Mouse (Mus musculus): ENCODE data around the gene Marveld3. TPM values are rescaled to one million over a fixed set of nuclear protein-coding genes. Genes with fewer than 3 reads are reported as not detected.

Gene Marveld3
- 0.15 and 0.53 TPM in 2 replicates for total RNA-seq (2021)
- long read RNA-seq, experiment 1, result 0 reads
- long read RNA-seq, experiment 2, partial matches to known transcripts, result 0 of 1 reads
- long read RNA-seq, experiment 2, other reads (novel, unspliced or antisense), result 0 of 1 reads

DNA sequence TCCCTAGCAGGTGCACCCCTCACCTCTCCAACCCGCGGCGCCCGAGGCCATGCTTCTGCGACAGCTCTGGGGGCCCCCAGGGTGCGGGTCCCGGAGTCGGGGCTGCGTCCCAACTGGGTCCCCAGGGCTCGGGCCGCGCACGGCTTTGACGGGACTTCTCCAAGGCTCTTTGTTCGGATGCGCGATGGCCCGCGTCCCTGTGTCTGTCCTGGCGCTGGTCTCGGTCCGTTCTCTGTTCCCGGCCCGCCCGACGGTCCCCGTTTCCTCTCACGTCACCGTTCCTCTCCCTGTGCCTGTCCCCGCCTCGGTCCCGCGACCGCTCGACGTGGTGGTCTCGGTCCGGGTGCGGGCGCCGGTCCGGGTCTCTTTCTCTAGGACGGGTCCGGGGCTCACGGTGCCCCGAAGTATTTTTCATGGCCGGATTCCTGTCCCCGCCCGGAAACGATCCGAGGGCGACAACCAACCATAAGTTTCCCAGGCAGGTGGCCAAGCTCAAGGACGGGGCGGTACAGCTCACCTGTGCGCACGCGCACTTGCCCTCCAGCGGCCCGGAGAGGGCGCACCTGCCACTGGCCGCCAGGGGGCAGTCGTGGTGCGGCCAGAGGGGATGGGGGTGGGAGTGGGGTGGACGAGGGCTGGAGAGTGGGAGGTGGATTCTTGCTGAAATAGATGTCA, at the start of gene Marveld3:
TSS of gene Marveld3 (minus strand) at position 511 of the 675 bp plus-strand sequence.
- DNase-seq, result peak; percentile 63

DNA sequence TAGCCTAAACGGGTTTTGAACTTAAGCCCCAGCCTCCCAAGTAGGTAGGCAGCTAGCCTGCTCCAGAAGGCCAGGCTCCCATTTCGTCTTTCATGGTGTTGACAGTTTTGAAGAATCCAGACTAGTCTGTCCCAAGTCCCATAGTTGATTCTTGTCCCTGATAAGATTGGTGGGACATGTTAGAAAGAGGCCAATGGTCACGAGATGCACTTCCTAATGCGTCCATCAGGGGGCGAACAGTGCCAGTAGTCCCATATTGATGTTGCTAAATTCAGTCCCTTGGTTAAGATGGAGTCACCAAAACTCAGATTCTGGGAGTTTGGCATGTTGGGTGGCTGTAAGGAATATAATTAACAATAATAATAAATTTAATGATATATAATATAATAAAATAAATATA, 48.9 kb upstream of the Marveld3 start:
- DNase-seq, result peak; percentile 73

DNA sequence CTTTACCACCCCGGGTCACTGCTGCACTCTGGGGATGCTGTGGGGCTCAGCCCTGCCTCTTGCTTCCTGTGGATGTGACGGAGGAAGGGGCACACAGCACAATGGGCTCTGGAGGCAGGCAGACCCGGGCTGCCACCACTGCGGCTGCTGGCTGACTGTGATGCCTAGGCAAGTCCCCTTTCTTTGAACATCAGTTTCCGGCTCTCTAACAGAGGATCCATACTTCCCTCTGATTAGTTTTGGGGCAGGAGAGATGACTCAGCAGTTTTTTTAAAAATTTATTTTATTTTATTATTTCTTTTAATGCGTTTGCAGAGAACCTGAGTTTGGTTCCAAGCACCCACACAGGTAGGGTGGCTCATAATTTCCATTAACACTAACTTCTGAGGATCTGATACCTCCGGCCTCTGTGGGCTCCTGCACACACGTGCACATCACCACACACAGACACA, 47.0 kb upstream of the Marveld3 start:
- no peak for DNase-seq

DNA sequence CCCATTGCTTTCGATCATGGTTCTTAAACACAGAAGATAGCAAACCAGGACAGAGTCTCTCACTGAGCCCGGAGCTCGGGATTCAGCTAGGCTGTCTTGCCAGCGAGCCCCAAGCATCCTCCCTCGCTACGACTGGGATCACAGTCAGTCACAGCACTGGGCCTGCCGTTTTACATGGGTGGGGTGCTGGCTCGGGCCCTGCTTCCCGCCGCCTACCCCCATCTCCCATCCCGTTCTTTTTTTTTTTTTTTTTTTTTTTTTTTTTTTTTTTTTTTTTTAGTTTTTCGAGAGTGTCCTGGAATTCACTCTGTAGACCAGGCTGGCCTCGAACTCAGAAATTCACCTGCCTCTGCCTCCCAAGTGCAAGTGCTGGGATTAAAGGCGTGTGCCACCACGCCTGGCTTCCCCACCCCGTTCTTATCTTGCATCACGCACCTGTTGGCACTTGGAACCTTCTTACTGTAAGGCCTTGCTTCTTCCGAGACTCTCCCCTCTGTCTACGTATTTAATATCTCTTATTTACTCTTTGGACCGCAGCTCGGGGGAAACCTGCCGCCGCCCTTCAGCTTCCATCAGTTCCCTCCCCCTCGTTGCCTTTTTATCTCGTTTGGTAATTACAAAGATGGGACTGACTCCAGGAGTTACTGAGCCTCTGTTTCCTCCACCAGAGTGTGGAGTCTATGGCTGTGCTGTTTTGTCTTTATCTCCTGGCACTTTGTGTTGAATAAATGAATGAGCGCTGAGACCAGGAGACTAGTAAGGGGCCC, 46.4 kb upstream of the Marveld3 start:
- DNase-seq, result no peak

DNA sequence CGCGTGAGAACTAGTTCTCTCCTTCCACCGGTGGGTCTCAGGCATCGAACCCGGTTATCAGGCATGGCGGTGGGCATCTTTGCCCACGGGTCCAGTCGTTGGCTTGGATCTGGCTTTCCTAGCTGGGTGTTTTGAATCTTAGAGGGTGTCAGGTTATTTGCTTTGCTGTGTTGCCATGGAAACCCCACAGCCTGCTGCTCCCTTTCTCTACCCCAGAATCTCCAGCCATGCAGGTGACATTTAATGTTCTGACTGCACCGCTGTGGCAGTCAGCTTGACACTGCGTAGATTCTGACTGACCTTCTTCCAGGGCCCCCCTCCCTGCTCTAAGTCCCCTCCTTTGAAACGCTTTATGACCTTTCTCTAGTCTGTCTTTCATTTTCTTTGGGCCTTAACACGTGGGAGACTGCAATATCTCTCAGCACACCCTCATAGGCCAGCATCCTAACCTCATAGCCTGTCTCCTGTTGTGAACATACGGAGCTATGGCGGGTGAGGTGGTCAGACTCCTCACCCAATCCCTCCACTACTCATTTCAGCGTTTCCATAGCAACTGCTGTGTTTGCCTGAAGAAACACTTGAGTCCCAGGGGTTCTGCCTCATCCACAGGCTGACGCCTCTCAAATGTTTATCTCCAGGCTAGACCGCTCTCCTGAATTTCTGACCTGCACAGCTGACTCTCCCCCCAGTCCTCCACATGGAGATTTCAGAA, 44.5 kb upstream of the Marveld3 start:
- no peak for DNase-seq

DNA sequence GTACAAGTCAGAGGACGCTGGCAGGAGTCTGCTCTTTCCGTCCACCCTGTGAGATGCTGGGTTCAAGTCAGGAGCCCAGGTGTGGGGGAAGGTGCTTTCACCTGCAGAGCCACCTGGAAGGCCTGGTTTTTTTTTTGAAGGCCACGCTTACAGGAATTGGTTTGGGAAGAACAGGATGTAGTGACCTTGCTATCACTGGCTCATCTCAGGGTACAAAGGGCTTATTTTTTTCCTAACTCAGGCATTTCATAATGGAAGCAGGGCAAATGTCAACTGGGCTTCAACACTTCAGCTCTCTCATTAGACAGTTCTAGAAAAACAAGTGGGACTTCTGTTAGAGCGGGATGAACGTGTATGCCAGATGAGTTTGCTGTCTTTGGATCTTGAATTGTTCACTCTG, 42.3 kb upstream of the Marveld3 start:
- DNase-seq, result no peak

DNA sequence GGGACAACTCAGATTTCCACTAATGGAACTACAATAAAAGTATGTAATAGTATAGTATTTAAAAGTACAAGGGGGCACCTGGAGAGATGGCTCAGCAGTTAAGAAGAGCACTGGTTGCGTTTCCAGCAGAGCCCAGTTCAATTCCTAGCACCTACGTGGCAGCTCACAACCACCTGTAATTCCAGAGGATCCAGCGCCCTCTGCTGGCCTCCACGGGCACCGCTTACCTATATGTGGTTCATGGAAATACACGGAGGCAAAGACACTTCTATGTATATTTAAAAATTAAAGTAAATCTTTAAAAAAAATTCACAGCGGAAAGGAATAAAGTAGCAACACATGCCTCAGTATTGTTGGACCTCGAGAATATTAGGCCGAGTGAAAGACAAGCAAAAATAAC, 41.0 kb upstream of the Marveld3 start:
- peak; percentile 54 for DNase-seq

DNA sequence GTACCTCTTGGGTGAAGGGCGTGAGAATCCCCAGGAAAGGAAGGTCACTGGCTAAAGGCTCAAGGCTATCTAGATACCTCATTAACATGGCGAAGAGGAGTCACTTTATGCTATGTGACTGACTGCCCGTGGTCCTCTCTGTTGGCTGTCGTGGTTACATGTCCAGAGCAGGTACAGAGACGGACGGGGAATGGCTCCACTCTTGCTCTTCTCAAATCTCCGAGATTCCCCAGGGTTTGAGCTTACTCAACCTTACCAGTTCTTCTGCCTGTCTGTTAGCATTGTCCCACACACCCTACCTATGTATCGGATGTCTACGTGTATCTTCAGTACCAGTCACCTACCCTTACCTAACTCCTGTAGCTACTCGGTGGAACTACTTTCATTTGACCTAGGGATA, 38.0 kb upstream of the Marveld3 start:
- no peak for DNase-seq

DNA sequence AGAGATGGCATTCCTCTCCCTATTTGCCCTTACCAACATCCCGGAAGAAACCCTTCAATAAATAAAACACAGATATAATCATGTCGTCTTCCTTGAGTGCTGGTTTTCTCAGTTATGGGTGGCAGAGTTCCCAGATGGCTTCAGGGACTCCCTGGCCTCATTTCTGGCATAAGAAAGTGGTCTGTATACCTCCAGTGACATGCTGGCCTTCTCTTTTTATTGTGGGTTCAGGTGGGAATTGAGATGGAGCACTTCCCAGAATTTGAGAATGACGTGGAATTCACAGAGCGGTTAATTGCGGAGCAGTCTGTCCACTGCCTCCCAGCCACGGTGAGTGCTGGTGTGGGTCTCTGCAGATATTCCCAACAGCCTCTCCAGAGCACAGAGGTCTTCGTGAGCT, 36.1 kb upstream of the Marveld3 start:
- DNase-seq, result no peak

DNA sequence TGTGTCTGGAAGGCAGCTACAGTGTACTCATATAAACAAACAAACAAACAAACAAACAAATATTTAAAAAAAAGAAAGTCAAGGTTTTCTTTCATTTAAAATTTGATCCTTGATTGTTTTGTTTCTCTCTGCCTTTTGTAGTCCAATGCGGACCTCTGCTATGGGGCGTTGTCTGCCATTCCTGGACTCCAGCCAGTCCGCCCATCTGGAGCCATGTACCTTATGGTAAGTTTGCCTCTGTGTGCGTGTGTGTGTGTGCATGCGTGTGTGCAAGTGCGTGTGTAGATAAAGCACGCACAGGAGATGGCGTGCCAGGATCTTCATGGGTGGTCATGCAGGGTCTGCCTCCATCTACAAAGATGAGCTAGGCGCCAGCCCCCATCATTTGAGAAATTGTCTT, 35.4 kb upstream of the Marveld3 start:
- DNase-seq, result no peak

DNA sequence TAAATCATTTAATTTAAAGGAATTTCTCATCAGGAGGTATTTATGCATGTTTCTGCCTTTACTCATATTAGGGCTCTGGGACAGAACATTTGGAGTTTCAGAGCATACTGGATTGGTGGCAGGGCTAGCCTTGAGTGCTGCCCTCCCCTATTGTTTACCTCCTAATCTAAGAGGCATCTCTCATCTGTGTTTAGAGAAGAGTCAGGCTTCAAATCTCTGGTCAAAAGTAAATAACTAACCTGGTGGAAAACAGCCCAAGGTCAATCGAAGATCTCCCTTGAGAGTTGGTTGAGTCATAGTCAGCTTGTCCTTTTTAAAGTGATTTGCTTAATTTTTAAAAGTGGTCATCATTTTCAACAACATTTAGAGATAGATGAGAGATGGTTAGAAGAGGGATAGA, 30.9 kb upstream of the Marveld3 start:
- no peak for DNase-seq

DNA sequence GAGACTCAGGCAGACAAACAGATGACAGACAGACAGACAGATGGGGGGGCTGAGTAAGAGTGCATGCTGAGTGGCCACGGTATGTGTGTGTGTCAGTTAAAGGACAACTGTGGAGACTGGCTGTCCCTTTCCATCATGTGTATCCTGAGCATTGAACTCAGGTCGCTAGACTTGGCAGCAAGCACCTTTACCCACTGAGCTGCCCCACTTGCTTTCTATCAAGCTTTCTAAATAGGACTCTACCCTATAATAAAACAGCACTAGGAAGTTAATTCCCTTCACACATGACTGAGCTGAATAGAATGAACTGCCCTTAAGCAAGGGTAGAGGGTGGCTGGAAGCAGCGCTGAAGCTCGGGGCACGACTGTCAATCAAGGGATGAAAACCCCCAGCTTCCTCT, 30.2 kb upstream of the Marveld3 start:
- DNase-seq, result no peak

DNA sequence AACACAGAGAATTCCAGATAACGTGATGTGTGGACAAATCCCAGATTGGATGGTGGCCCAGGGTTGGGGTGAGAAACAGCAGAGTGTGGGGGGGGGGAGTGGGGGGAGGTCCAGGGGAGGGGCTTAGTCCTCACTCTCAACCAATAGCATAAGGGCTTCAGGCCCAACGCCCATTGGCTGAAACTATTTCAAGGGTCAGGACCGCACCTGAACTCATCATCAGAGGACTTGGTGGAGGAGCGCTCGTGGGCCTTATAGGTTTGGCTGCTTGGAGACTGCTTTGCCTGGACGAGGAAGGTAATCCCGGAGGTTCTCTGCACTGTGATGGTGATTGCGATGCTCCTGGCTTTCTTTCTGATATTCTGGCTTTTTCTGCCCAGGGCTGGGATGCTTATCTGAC, 28.2 kb upstream of the Marveld3 start, which contains the start of gene Tat:
TSS of gene Tat (plus strand) at position 214 of the 400 bp plus-strand sequence.
- no peak for DNase-seq

DNA sequence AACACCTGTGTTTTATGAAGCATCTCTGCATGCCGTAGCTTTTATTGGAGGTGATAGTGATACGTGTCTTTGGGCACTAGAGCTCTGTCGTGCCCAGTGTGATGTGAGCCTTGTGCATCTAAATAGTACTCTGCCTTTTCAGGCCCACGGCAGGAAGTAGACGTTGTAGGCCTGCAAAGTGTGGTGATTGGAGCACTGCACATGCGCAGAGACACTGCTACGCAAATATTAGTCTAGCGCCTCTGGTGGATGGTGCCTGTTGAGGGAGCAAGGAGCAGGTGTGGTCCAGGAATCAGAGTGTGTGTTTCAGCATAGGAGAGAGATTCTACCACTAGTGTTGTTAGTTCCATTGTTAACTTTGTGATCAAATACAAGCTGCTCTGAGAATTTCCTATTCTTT, 27.1 kb upstream of the Marveld3 start:
- no peak for DNase-seq

DNA sequence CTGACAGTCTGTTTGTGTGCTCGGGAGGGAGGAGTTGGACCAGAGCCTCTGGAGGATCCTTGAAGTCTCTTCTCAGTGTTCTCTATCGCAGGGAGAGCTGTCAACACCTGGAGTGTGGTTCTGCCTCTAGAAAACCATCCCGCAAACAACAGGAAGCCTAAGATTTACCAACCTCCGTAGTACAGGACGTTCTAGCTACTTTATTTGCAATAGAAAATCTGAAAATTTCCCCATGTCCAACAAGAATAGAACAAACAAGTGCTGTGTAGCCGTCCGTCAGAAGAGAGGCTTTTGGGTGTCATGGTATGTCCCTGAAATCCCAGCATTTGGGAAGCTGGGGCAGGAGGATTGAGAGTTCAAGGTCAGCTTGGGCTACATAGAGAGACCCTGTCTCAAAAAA, 25.8 kb upstream of the Marveld3 start:
- no peak for DNase-seq

DNA sequence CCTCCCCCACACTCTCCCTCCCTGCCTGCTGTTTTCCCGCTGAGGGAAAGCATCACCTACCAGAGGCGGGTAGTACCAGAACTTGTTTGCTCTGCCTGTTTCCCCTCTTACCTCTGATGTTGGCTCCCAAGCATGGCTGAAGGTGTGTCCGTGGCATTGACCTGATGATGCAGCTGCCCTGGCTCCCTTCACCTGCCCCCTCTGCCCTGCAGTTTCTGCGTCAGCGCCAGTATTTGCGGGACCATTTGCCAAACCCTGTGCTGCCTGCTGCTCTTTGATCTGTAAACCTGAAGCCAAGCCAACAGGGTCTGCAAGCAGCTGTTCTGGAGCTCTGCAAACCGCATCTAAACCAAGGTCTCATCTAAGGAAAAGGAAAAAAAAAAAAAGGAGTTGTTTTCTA, 24.4 kb upstream of the Marveld3 start:
- DNase-seq, result no peak

DNA sequence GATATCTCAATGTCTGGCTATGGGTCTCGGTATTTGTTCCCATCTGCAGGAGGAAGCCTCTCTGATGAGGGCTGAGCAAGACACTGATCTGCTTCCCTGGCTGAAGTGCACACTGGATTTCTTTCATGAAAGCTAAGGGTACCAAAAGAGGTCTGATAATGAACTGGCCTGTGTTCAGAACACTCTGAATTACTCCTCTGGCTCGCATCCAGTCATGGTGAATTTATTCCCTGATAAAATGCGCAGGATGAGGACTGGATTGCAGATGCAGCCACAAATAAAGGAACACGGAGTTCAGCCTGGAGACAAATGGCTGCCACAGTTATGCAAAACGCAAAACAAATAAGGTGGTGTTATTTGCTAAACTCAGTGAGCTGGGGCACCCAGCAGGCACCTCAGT, 21.9 kb upstream of the Marveld3 start:
- peak; percentile 21 for DNase-seq

DNA sequence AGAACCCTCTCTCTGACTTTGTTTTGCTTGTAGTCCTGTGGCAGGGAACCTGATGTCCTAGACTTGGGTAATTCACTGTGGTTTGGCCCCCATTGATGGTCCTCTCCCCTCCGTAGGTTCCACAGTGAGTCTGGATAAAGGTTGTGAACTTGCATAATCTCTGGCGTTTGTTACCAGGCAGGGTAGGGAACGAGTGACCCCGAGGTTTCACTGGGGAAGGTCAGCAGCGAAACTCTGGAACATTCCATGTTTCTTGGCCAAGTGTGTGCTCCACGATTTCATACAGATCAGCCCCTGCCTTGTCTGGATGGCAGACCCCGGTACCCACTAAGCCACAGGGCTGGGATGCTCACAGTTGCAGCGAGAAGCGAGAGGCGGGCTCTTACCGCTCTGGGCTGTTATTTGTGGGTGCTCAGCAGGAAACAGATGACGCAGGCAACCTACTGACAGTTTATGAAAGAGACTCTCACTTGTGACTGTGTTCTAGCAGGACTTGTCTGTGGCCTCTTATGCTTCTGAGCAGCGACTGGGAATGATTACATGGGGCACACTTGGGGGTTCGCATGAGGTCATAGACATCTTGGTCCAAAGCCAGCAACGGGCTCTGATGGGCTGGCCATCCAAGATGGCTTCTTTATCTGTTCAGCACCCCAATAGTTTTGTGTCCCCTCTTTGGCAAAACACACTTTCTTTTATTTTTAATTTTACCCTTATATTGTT, 20.5 kb upstream of the Marveld3 start:
- no peak for DNase-seq

DNA sequence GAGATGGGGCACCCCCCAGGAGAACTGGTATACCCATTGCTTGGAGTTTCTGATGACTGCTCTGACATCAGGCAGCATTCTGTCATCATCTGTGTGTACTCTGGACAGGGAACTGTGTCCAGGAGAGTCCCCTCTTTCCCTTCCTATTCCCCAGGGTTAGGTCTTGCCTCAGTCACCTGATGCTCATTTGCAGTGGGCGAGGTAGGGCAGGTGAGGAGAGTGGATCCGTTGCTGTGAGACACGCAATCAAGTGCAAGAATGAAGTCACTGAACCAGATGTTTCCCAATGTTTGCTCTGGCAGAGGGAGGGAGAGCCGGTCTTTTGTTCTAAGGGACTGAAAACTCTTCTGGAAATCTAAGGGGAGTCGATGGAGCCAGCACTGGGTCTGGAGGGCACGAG, 17.3 kb upstream of the Marveld3 start:
- DNase-seq, result no peak

DNA sequence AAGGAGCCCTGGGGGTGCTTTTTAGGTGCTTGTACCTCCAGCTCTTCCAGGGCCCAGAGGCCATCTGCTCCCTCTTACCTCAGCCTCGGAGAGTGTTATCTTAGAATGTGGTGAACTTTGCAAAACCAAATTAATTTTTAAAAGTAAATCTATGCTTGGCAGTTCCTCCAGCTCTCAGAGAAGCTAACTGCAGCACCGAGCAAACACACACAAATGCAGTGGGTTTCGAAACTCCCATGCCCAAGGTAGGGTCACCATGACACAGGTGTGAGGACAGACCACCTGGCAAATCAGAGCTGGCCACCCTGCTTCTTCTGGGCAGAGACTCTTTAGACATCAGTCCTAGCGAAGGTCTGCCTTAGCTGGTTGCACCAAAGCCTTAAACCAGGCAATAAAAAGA, 10.9 kb upstream of the Marveld3 start:
- DNase-seq, result no peak

DNA sequence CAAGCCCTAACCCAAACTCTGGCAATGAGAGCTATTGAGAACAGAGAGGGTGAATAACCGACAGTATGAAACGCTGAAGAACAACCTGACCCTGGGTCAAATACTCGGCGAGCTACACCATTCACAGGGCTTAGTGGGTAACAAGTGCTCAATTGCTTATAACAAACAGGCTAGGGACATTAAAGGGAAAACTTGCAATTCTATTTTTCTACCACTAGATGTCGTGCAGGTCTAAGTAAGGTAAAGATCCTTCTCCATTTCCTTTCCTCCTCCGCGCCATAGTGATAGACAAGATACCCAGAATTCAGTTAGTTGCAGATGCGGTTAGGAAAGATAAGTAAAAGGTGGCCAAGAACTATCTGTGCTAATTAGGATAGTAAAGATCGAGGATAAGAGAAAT, 8.3 kb upstream of the Marveld3 start:
- no peak for DNase-seq

DNA sequence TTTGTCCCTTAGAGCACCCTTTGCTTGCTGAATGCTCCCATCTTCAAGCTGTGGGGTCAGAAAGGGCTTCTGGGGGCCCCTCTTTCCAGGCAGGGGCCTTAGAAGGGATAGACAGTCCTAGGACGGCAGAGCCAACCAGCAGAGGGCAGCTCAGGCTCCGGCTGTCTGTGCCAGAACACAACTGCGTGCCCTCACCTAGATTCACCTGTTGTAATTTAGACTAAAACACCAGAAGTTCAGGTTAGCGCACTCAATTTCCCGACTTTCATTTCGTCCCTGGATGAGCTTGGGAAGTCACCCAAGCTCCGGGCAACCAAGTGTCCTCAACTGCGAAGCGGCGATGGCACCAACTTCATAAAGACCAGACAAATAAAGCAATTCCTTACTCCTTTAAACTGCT, 6.8 kb upstream of the Marveld3 start:
- no peak for DNase-seq

Data from adrenal gland, postnatal 14 days (tissue).